Mouse (Mus musculus): ENCODE data around the gene Hnrnpll.

- TF ChIP-seq POLR2A (IDR thresholded peaks at IDR 0.05; ENCODE audit: borderline replicate concordance, extremely low read depth, insufficient read depth, insufficient read length, poor library complexity, severe bottlenecking) (no peak), CTCF (IDR thresholded peaks at IDR 0.05; ENCODE audit: borderline replicate concordance, extremely low read depth, insufficient read depth, insufficient read length) (no peak)
These were observed 24.5 kb upstream of the Hnrnpll start for GRCm38 (mm10) chr17:80086591-80086990.
